Mouse (Mus musculus): ENCODE measurements at regions not wholly inside any gene's neighbourhood (a gene's known extent, or its start where the extent isn't known, plus 50 kb on each side); places are given as distances from the start of the nearest gene placed in this dataset.
A peak's percentile ranks its signal among the peaks of the same experiment; 100 is the strongest.
"Not testable (repeated sequence)": the region's sequence is repeated elsewhere in the genome, so short reads cannot be mapped to it uniquely, and the experiment has no call there.

DNA sequence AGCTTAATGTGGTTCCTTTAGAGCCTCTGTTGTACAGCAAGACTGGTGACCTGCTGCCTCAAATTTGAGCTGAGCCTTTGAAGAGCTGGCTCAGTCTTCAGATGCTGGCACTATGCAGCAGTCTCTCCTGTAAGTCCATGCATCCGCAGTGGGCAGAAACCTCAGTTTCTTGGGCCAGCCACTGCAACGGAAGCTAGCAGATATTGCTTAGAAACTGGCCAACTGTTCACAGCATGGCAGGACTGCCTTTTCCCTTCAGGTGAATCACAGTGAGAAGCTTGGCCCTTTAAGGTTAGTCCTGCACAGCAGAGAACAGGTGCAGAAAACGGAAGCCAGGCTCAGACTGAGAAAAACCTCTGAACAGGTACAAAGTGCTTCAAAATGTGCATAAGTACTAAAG, 1976.8 kb upstream of the G6pd2 start:
- Histone ChIP-seq H3K36me3 (no peaks in the 10 kb centered on the region), H3K27me3 (no peaks in the 10 kb centered on the region), H3K4me3 (no peak overlapping the region), H3K9ac (no peak overlapping the region), H3K27ac (replicated peaks) (no peak overlapping the region), H3K4me1 (replicated peaks) (no peaks in the 10 kb centered on the region), H3K9me3 (no peaks in the 10 kb centered on the region), H3K4me2 (no peak overlapping the region)
- no peak for ATAC-seq (ENCODE audit: low read depth)
- WGBS = 88% methylated on average over 3 of the region's 3 CpGs

DNA sequence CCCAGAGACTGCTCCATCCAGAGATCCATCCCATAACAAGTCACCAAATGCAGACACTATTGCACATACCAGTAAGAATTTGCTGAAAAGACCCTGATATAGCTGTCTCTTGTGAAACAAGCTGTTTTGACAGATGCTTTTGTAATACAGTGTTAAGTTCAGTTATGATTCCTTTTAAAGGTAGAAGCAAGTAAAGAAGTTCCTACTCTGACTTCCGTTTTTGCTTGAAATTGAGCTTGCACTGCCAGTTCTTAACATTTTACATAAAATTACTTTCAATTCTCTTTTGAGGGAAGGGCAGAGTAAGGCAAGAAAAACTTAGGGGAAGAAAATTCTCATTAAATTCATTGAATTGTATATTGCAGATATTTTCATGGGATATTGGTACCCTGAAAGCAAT, 1962.9 kb upstream of the G6pd2 start:
- 80% methylated on average over 1 of the region's 1 CpGs for WGBS
- Histone ChIP-seq H3K27me3 (no peaks in the 10 kb centered on the region), H3K36me3 (no peaks in the 10 kb centered on the region), H3K4me2 (no peak overlapping the region), H3K9me3 (no peaks in the 10 kb centered on the region), H3K27ac (replicated peaks) (no peak overlapping the region), H3K4me1 (replicated peaks) (no peaks in the 10 kb centered on the region), H3K9ac (no peak overlapping the region), H3K4me3 (no peak overlapping the region)
- no peak for ATAC-seq (ENCODE audit: low read depth)

DNA sequence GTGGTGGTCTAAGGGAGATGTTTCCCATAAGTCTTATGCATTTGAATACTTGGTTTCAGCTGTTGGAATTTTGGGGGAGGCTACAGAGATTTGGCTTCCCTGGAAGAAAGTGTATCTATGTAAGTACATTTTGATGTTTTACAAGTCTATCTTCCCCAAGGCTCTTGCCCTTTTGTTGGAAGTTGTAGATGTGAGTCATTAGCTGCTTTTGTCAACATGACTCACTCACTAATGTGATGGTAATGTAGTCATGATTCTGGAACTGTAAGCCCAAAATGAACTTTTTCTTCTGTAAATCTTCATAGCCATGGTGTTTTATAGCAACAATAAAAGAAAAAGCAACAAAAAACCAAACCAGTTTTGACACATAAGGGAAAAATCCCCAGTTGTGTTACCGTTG, 1961.0 kb upstream of the G6pd2 start:
- WGBS = 91% methylated on average over 1 of the region's 1 CpGs
- Histone ChIP-seq H3K27me3 (no peaks in the 10 kb centered on the region), H3K4me3 (no peak overlapping the region), H3K4me2 (no peak overlapping the region), H3K9me3 (no peaks in the 10 kb centered on the region), H3K4me1 (replicated peaks) (no peaks in the 10 kb centered on the region), H3K27ac (replicated peaks) (no peak overlapping the region), H3K9ac (no peak overlapping the region), H3K36me3 (no peaks in the 10 kb centered on the region)
- no peak for ATAC-seq (ENCODE audit: low read depth)

DNA sequence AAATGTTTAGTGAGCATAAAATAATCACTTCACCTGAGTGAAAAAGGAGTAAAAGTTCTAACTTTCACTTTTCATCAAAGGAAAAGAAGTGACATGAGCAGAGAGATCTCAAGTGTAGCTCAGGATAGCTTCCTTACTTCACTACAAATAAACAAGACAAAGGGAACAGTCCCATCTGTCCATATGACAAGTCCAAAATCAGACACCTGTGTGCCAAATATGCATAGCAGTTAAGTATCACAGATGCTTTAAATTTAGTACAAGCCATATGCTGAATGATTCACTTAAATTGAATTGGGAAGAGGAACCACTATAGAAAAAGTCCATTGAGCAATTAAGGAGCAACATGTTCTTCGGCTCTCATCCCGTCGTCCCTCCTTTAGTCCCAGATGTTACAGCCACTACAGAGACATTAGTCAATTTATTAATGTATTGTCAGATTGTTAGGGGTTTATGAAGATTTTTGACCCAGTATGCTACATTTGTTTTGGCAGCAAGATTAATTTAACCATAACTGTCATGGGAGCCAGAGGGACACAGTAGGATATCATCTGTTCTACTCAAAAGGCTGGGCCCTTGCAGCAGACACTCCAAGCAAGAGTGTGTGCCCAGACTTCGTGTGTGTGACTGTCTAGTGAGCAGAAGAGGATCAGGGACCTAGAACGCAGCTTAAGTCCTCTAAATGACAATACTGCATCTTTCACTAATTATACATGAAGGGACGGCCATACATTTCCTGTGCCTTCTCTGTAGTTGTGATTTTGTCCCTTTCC, 1914.5 kb upstream of the G6pd2 start:
- Histone ChIP-seq H3K9ac (no peak overlapping the region), H3K27ac (replicated peaks) (no peak overlapping the region), H3K36me3 (no peaks in the 10 kb centered on the region), H3K4me2 (no peak overlapping the region), H3K4me1 (replicated peaks) (no peaks in the 10 kb centered on the region), H3K4me3 (no peak overlapping the region), H3K9me3 (no peaks in the 10 kb centered on the region), H3K27me3 (no peaks in the 10 kb centered on the region)
- 82% methylated on average over 6 of the region's 6 CpGs for WGBS
- no peak for ATAC-seq (ENCODE audit: low read depth)

DNA sequence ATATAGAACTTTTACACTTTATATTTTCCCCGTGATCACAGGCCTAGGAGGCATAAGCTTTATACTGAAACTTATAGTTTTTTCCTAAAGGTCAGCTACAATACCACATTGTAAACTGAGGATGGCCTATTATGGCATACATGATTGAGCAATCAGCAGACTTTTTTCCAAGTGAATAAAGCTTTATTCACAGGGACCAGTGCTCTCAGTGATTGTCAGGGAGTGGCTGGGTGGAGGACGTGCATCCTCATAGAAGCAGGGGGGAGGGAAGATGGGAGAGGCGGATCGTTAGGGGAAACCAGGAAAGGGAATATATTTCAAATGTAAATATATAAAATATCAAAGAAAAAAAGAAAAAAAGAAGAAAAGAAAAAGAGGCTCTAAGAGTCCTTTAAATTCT, 1886.7 kb upstream of the G6pd2 start:
- 60% methylated on average over 4 of the region's 4 CpGs for WGBS
- no peaks in the 10 kb centered on the region for H3K9me3 ChIP-seq
- no peak for ATAC-seq (ENCODE audit: low read depth)
- H3K36me3 ChIP-seq = no peaks in the 10 kb centered on the region
- H3K4me1 ChIP-seq (replicated peaks) = no peaks in the 10 kb centered on the region
- no peak overlapping the region for H3K9ac ChIP-seq
- no peak overlapping the region for H3K4me3 ChIP-seq
- H3K4me2 ChIP-seq = no peak overlapping the region
- H3K27me3 ChIP-seq = no peaks in the 10 kb centered on the region
- no peak overlapping the region for H3K27ac ChIP-seq (replicated peaks)

DNA sequence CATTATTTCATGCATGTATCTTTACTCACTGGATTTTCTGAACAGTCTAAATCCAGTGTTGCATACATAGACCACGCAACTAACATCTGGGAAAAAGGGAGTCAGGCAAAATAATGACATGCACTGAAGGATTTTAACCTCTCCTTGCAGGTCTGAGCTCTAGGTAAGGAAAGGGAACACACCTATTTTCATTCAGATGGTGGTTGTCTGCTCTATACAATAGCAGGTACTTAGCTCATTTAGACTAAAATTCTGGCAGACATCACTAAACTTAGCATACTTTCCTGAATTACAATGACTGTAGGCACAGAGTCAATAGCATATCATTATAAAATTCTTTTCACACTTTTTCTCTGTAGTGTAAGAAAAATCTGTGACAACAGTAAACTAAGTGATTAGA, 1867.8 kb upstream of the G6pd2 start:
- no peak overlapping the region for H3K27ac ChIP-seq (replicated peaks)
- no peaks in the 10 kb centered on the region for H3K36me3 ChIP-seq
- no peak overlapping the region for H3K4me3 ChIP-seq
- H3K4me2 ChIP-seq = no peak overlapping the region
- no peaks in the 10 kb centered on the region for H3K4me1 ChIP-seq (replicated peaks)
- no peaks in the 10 kb centered on the region for H3K9me3 ChIP-seq
- no peak for ATAC-seq (ENCODE audit: low read depth)
- no peak overlapping the region for H3K9ac ChIP-seq
- H3K27me3 ChIP-seq = no peaks in the 10 kb centered on the region
- WGBS = 80% methylated on average over 1 of the region's 1 CpGs

DNA sequence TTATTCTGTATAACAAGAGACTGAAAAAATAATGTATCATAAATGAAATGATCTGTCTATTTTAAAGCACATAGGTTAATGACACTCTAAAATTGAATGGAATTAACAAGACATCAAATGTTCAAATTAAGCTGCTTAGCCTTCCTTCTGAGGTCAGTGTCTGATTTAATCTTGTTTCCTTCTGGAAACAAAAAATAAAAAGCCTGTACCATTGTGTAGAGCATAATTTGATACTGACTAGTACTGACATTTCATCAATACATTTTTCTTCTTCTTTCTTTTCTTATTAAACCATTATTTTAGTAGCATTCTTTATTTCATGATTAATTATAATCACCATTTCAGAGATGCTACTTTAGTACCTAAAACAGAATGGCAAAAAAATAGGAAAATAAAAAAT, 1862.9 kb upstream of the G6pd2 start:
- H3K9ac ChIP-seq = no peak overlapping the region
- no peak for ATAC-seq (ENCODE audit: low read depth)
- no peaks in the 10 kb centered on the region for H3K36me3 ChIP-seq
- H3K27ac ChIP-seq (replicated peaks) = no peak overlapping the region
- no peak overlapping the region for H3K4me2 ChIP-seq
- H3K27me3 ChIP-seq = no peaks in the 10 kb centered on the region
- no peaks in the 10 kb centered on the region for H3K9me3 ChIP-seq
- H3K4me1 ChIP-seq (replicated peaks) = no peaks in the 10 kb centered on the region
- H3K4me3 ChIP-seq = no peak overlapping the region

DNA sequence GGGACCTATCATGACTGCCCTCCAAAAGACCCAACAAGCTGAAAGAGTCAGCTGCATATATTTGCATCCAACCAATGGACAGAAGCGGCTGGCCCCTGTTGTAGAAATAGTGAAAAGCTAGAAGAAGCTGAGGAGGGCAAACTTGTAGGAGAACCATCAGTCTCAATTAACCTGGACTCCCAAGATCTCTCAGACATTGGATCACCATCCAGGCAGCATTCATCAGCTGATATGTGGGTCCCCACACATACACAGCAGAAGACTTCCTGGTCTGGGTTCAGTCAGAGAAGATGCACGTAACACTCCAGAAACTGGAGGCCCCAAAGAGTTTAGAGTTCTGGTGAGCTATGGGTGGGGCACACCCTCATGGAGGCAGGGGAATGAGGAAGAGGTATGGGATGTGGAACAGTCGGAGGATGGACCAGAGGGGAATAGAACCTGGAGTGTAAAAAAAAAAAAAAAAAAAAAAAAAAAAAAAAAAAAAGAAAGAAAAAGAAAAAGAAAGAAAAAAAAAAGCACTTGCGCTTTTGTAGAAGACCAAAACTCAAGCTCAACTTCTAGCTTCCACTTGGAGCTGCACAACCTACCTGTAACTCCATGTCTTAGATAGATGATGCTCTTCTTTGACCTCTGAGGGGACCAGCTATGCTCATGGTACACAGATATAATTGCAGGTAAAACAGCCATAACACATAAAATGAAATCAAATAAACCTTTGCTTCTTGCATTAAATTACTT, 1860.6 kb upstream of the G6pd2 start:
- no peaks in the 10 kb centered on the region for H3K9me3 ChIP-seq
- H3K4me2 ChIP-seq = no peak overlapping the region
- H3K4me1 ChIP-seq (replicated peaks) = no peaks in the 10 kb centered on the region
- no peaks in the 10 kb centered on the region for H3K36me3 ChIP-seq
- H3K4me3 ChIP-seq = no peak overlapping the region
- no peak overlapping the region for H3K27ac ChIP-seq (replicated peaks)
- no peak overlapping the region for H3K9ac ChIP-seq
- 93% methylated on average over 4 of the region's 4 CpGs for WGBS
- H3K27me3 ChIP-seq = no peaks in the 10 kb centered on the region
- no peak for ATAC-seq (ENCODE audit: low read depth)

DNA sequence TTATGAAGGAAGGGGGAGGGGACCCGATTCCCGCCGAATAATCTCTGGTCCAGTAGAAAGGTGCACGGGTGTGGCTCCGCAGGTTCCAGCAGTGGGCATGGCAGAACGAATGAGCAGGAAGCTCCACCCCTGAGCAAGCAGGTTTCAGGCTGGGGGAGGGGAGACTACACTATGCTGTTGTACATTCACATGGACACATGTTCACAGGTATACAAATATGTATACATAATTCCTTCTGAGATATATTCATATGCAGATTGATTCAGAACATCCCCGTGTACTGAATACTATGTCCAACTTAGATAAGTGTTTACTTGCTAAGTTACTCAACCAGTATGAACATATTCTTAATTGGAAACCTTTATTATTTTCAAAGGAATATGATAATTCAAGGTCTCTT, 1852.4 kb upstream of the G6pd2 start:
- not testable (repeated sequence) for H3K4me2 ChIP-seq; ATAC-seq (ENCODE audit: low read depth); H3K27ac ChIP-seq (replicated peaks); H3K9me3 ChIP-seq; H3K4me3 ChIP-seq; H3K9ac ChIP-seq; H3K27me3 ChIP-seq; H3K36me3 ChIP-seq; H3K4me1 ChIP-seq (replicated peaks)
- 92% methylated on average over 4 of the region's 7 CpGs for WGBS

DNA sequence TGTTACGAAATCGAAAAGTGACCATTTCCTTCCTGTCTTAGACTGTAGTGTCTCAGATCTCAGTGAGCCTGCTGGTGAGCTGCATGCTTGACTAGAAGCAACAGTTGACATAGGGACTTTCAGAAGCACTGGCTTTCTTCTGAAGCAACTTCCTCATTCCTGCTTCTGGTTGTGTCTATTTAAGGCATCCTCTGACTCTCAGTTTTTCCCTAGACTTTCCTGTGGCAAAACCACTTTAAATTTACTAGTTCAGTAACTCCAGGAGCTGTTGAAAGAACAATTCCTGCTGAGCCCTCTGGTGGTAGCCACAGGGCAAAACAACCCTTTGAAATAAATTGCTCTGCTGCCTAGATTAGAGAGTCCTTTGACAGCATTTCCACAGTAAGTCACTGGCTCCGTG, 1811.9 kb upstream of the G6pd2 start:
- Histone ChIP-seq H3K27ac (replicated peaks) (no peak overlapping the region), H3K9ac (no peak overlapping the region), H3K4me1 (replicated peaks) (no peaks in the 10 kb centered on the region), H3K27me3 (no peaks in the 10 kb centered on the region), H3K4me2 (no peak overlapping the region), H3K9me3 (no peaks in the 10 kb centered on the region), H3K4me3 (no peak overlapping the region), H3K36me3 (no peaks in the 10 kb centered on the region)
- 67% methylated on average over 3 of the region's 3 CpGs for WGBS
- no peak for ATAC-seq (ENCODE audit: low read depth)

DNA sequence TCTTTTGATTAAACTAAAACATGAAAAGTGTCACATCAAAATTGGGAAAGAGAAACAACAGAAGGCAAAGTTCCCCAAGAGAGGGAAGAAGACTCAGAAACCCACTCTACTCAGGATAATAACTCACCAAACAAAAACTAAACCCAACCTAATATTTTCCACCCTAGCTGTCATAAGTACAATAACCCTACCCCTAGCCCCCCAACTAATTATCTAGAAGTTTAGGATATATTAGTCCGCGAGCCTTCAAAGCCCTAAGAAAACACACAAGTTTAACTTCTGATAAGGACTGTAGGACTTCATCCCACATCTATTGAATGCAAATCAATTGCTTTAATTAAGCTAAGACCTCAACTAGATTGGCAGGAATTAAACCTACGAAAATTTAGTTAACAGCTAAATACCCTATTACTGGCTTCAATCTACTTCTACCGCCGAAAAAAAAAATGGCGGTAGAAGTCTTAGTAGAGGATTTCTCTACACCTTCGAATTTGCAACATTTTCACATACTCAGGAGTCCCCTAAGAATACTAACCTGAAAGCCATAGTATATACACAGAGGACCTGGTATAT, 1765.9 kb upstream of the G6pd2 start:
- not testable (repeated sequence) for H3K27ac ChIP-seq (replicated peaks); H3K9me3 ChIP-seq; H3K4me3 ChIP-seq; H3K4me1 ChIP-seq (replicated peaks); H3K27me3 ChIP-seq; H3K9ac ChIP-seq; H3K4me2 ChIP-seq; H3K36me3 ChIP-seq
- peak; percentile 100 for ATAC-seq (ENCODE audit: low read depth)
- WGBS = 93% methylated on average over 6 of the region's 7 CpGs

DNA sequence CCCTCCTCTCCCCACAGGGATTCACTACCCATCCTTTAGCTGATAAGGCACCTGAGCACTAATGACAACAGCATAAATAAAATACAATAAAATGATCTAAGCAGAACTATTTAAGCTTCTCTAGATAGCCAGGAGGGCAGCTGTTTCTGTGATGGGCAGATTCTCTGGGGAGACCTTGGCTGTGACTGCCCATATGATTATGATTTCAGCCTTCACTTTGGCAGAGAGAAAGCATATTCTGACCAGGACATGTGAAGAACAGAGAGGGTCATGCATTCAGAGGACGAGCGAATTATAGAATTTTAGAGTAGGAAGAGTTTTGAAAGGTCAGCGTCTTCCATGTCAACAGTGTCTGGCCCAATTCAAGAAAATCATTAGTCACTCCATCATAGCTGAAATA, 1759.6 kb upstream of the G6pd2 start:
- ATAC-seq (ENCODE audit: low read depth) = no peak
- H3K9ac ChIP-seq = no peak overlapping the region
- H3K27me3 ChIP-seq = no peaks in the 10 kb centered on the region
- H3K9me3 ChIP-seq = no peaks in the 10 kb centered on the region
- WGBS = 72% methylated on average over 3 of the region's 3 CpGs
- H3K27ac ChIP-seq (replicated peaks) = no peak overlapping the region
- H3K36me3 ChIP-seq = no peaks in the 10 kb centered on the region
- no peak overlapping the region for H3K4me2 ChIP-seq
- no peak overlapping the region for H3K4me3 ChIP-seq
- H3K4me1 ChIP-seq (replicated peaks) = 0 out of 2 replicates have a peak, but pooled peaks cover 4% of the 10 kb centered on the region

Measured in neural tube, embryonic 13.5 days (tissue).